Mouse (Mus musculus) liver, postnatal 0 days (tissue): ENCODE measurements around the gene Dusp27.

Experiments
- CTCF ChIP-seq: sonication (generic); IDR thresholded peaks from 2 replicates; pipeline ENCODE4 v1.5.1; 2016; ENCODE audit warnings: antibody characterized with exemption, low read depth
- EP300 ChIP-seq: IDR thresholded peaks from 2 replicates; pipeline ENCODE4 v1.6.1; 2016; ENCODE audit warnings: antibody characterized with exemption, low read depth, mild to moderate bottlenecking

- no peak for TF ChIP-seq CTCF
- no peak for TF ChIP-seq EP300
Observed at GRCm38 (mm10) chr1:166170852-166171251, 43.1 kb upstream of the Dusp27 start.
